Mouse (Mus musculus) kidney, adult 8-10 months (tissue): ENCODE results near the gene Apba1.

Experiments
- DNase-seq, 2 experiments: peaks; one replicate each; pipeline ENCODE4 v3.0.0; 2022

Gene Apba1

DNA sequence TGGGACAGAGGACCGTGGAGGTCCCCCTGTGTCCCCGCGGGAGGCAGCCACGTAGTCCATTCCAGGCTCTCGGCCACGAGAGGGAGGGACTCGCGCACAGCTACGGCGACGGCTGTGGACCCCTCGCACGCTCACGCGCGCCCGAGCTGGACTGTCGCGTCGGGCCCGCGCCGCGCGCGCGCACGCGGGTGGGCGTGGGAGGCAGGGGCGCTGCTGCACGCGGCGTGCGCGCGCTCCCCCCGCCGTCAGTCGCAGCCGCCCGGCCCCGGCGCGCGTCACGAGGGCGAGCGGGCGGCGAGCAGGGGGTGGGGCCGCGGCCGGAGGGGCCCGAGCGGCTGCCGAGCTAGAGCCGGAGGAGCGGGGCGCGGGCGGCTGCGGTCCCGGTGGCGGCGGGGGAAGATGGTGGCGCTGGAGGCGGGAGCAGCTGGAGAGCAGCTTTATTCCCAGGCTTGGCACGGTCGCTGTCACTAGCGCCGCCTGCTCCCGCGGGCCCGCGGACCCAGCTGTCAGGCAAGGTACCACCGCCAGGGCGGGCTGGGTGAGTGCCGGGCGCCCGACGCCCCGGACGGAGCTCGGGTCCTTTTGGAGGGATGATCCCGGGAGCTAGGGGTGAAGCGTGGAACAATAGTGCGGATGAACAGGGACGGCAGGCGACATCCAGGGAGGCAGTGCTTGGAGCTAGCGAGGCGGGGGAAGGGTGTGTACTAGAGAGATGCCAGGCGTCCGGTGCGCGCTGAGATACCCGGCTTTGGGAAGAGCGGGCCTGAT, at the start of gene Apba1:
TSS of gene Apba1 (plus strand) at position 334 of the 768 bp plus-strand sequence.
- peak; percentile 13 to 25 for DNase-seq

DNA sequence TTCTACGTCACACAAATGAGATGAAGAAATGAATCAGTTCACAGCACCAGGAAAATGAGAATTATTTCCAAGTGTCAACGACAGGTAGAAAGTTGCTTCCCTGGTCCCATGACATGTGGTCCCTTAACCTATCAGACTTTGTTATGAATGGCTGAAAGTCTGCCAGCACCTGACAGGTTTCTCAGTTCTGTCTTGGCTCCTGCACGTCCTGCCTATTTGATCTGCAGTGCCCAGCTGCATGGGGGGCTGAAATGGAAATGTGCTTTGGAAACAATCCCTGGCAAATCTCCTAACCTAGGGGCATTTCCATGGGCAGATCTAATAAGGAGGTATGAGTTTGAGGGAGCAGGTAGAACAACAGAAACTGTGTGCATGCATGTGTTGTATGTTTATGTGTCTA, 12.2 kb upstream of the Apba1 start:
- no peak for DNase-seq

DNA sequence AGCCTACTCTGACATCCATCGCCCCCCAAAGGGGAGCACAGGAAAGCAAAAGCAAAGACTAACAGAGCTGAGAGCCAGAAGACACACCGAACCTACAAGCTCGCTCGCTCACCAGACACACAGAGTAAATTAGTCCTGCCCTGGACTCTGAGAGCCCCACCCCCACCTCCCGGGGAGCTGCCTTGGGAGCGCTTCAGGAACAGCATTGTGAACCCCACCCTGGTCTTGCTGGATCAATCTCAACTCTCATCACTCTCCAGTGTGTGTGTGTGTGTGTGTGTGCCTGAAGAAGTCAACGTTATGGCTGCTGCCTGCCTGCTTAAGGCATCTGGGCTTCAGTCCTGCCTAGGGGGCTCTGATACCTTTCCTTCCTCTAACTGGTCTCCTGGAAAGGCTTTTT, 1.7 kb upstream of the Apba1 start:
- no peak for DNase-seq

- peak; percentile 85 to 92 for DNase-seq
Observed at GRCm38 (mm10) chr19:23757961-23758553, 630 bp upstream of the Apba1 start.

- DNase-seq = peak in 1 of 2 experiments; percentile 2
Observed at GRCm38 (mm10) chr19:23759322-23759945, 747 bp downstream of the Apba1 start.

GRCm38 (mm10) chr19:23763371-23763770, 4.7 kb downstream of the Apba1 start:
- DNase-seq = no peak

GRCm38 (mm10) chr19:23764051-23764450, 5.4 kb downstream of the Apba1 start:
- no peak for DNase-seq

DNA sequence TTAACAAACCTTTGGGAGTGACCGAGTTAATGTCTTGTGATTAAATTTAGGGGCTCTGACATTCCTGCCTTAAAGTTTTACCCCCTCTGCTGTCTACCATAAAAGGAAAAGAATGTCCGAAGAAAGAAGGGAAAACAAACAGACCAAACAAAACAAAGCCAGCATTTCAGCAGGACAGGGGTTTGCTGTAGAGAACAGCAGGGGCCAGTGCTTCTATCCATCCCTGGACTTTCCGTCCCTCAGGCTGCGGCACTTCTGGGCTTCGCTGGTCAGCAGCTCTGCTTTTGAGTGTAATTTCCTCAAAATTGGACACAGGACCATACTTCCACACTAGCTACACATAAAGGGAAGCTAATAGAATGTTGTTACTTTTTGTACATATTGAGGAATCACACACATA, 10.2 kb downstream of the Apba1 start:
- DNase-seq = no peak

DNA sequence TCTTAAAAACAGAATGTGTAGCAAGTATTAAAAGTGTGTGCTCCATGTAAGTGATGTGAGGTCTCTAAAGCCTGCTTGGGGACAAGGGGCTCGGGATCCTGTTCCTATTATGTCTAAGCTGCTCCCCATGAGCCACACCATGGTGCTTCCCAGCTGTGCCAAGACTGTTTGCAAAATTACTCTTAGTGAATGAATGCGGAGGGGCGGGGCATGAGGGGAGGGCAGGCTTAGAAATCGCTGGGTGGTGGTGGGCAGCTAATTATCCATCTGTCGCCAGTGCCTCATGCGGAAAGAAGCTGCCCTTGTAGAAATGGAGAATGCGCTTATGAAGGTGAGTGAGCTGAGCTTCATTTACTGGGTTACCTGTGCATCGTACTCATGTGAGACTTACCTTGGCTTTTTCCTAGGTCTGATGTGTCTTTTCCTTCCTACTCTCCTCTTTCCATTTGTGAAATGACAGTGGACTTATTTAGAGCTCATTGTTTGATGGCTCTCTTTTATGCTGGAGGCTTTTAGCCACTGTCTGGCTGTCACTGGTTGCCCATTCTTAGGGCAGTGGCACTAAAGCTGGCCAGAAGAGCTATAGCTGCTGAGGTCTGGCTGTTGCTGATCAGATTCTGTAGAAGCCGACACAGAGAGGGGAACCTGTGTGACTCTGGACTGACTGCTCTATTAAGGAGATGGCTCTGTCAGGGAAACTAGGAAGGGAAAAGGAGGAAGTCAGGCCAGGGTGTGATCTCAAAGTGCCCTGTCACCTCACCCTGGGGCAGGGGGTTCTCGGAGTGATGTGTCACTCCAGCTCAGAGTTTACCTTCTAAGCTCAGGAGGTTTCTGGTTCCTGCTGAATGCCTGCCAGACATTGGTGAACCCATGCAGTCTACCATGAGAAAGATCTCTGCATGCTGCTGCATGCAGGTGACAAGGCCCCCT, 12.1 kb downstream of the Apba1 start:
- DNase-seq = no peak

- DNase-seq = no peak
Observed at GRCm38 (mm10) chr19:23771971-23772370, 13.3 kb downstream of the Apba1 start.

DNA sequence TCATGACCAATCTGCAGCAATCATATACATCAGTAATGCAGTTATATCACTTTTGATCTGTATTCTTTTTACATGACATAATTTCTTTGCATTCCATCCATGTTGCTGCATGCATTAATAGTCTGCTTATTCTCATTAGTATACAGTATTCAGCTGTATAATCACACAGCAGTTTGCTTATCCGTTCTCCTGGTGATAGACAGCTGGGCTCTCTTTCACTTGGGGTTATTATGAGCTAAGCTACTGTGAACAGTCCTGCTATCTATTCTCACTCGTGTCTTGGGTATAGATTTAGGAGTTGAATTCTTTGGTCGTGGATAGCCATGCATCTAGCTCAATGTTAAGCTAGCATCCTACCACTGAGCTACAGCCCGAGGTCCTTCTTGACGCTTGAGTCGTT, 16.7 kb downstream of the Apba1 start:
- no peak for DNase-seq

GRCm38 (mm10) chr19:23779130-23779529, 20.4 kb downstream of the Apba1 start:
- no peak for DNase-seq

DNA sequence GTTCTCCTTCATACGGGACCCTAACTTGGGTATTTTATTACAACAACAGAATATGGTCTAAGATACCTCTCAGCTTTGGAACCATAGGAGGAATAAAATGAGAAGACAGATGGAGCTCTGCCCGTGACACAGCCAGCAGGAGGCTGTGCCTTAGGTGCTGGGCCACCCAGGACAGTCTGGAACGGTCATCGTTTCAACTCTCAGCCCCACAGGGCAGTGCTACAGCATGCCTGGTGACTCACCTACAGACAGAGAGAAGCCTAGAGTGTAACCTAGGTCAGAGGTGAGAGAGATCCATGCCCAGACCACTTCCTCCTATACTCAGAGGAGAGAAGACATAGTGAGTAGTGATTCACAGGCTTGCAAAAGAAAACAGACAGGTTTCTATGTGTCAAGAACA, 21.4 kb downstream of the Apba1 start:
- DNase-seq = no peak

DNA sequence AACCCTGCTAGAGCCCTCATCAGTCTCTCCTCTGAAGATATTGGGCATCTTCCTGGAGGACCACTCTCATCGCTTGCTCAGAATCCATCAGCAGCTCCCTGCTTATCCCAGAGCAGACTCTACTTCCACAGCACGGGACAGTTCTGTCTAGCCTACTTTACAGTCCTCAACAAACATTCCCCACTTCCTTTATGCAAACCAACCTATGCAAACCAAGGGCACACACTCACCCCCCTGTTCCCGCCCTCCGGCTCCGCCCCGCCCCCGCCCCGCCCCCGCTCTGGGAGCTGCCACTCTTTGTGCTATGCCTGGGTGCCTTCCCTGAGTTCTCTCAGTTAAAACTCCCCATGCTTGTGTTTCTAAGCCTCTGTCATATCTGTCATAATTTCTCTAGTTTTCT, 23.3 kb downstream of the Apba1 start:
- DNase-seq = no peak

DNA sequence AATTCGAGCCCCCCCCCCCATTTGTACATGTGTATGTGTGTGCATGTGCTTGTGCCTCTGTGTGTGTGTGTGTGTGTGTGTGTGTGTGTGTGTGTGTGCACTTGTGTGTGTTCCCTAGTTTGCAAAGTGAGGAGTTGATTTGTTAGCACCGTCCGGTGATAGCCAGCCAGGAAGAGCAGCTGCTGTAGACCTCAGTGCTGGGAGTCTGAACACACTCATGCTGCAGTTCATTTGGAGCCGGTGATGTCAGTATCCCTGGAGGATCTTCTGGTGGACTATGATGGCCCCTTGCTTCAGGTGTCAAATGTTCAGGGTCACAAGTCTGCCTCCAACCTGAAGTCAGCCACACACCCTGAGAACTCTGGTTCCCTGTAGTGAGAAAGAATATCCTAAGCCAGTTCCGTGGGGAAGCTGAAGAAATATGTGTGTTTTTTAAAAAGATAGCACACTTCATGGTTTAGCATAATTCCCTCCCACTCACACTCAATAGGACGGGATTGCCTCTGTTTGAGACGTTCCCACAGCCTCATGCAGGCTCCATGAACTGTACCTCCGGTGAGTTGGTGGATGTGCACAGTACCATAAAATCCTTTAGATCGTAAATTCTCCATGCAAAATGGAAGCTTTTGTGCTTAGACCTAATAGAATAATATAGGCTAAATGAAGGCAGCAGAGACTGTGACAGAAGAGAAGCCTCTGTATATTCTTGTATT, 29.9 kb downstream of the Apba1 start:
- DNase-seq = no peak

- no peak for DNase-seq
Observed at GRCm38 (mm10) chr19:23791704-23792103, 33.0 kb downstream of the Apba1 start.

GRCm38 (mm10) chr19:23792559-23792958, 33.9 kb downstream of the Apba1 start:
- no peak for DNase-seq

- no peak for DNase-seq
Observed at GRCm38 (mm10) chr19:23794491-23794890, 35.8 kb downstream of the Apba1 start.

GRCm38 (mm10) chr19:23795156-23795555, 36.5 kb downstream of the Apba1 start:
- DNase-seq = no peak

DNA sequence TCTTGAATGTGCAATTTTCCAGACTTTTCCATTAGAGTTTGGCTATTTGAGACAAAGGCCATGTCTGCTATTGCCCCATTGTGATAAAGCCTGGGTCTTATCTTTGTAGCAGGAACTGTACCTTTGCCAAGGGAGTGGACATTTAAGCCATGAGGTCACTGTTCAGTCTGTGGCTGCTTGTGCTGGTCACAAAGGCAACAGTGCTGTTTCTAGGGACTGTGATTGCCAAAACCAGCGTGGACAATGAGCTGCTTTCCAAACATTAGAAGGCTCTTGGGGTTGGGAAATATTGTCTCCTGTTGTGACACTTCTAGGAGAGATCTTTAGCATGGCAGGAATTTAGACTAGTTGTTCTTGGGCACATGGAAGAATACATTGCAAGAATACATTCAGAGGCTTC, 42.5 kb downstream of the Apba1 start:
- no peak for DNase-seq

- DNase-seq = no peak
Observed at GRCm38 (mm10) chr19:23803221-23803870, 44.7 kb downstream of the Apba1 start.

GRCm38 (mm10) chr19:23806796-23807195, 48.1 kb downstream of the Apba1 start:
- DNase-seq = no peak
